Mouse (Mus musculus) urinary bladder, postnatal 36 days (tissue): ENCODE data around the gene Secisbp2l.
A peak's percentile ranks its signal among the peaks of the same experiment; 100 is the strongest.

Experiments
- DNase-seq, 2 experiments: peaks; one replicate each; pipeline ENCODE4 v3.0.0; 2022; ENCODE audit warnings: low spot score in 2 of 2, mixed read lengths in 1 of 2

Gene Secisbp2l

GRCm38 (mm10) chr2:125782719-125783109, at the start of gene Secisbp2l:
TSS of gene Secisbp2l (minus strand) at chr2:125782870.
- DNase-seq = peak; percentile 95 to 96

GRCm38 (mm10) chr2:125829924-125830323, 47.3 kb upstream of the Secisbp2l start:
- DNase-seq = no peak

- DNase-seq = no peak
Measured at GRCm38 (mm10) chr2:125827898-125828297, 45.2 kb upstream of the Secisbp2l start.

- DNase-seq = no peak
Measured at GRCm38 (mm10) chr2:125826201-125826600, 43.5 kb upstream of the Secisbp2l start.

GRCm38 (mm10) chr2:125820397-125820796, 37.7 kb upstream of the Secisbp2l start:
- no peak for DNase-seq

GRCm38 (mm10) chr2:125813972-125814595, 31.4 kb upstream of the Secisbp2l start:
- DNase-seq = no peak

GRCm38 (mm10) chr2:125811332-125811731, 28.7 kb upstream of the Secisbp2l start:
- DNase-seq = no peak

- no peak for DNase-seq
Measured at GRCm38 (mm10) chr2:125809551-125809950, 26.9 kb upstream of the Secisbp2l start.

- no peak for DNase-seq
Measured at GRCm38 (mm10) chr2:125805826-125806225, 23.2 kb upstream of the Secisbp2l start.

- no peak for DNase-seq
Measured at GRCm38 (mm10) chr2:125801947-125802346, 19.3 kb upstream of the Secisbp2l start.

GRCm38 (mm10) chr2:125801038-125801437, 18.4 kb upstream of the Secisbp2l start:
- DNase-seq = no peak

- DNase-seq = no peak
Measured at GRCm38 (mm10) chr2:125800428-125800827, 17.8 kb upstream of the Secisbp2l start.

- DNase-seq = no peak
Measured at GRCm38 (mm10) chr2:125797872-125798271, 15.2 kb upstream of the Secisbp2l start.

GRCm38 (mm10) chr2:125795118-125795517, 12.4 kb upstream of the Secisbp2l start:
- DNase-seq = no peak

GRCm38 (mm10) chr2:125794166-125794565, 11.5 kb upstream of the Secisbp2l start:
- DNase-seq = no peak

- DNase-seq = no peak
Measured at GRCm38 (mm10) chr2:125792879-125793261, 10.2 kb upstream of the Secisbp2l start.

- DNase-seq = no peak
Measured at GRCm38 (mm10) chr2:125792144-125792878, 9.6 kb upstream of the Secisbp2l start.

GRCm38 (mm10) chr2:125791485-125791885, 8.8 kb upstream of the Secisbp2l start:
- DNase-seq = no peak

GRCm38 (mm10) chr2:125790242-125790641, 7.6 kb upstream of the Secisbp2l start:
- no peak for DNase-seq

GRCm38 (mm10) chr2:125789265-125789664, 6.6 kb upstream of the Secisbp2l start:
- no peak for DNase-seq

GRCm38 (mm10) chr2:125788785-125789184, 6.1 kb upstream of the Secisbp2l start:
- no peak for DNase-seq

- no peak for DNase-seq
Measured at GRCm38 (mm10) chr2:125788351-125788750, 5.7 kb upstream of the Secisbp2l start.

GRCm38 (mm10) chr2:125785021-125785420, 2.4 kb upstream of the Secisbp2l start:
- no peak for DNase-seq
